Mouse (Mus musculus) MEL (cell line): ENCODE results near the gene Fgf11. TPM values are rescaled to one million over a fixed set of nuclear protein-coding genes. Genes with fewer than 3 reads are reported as not detected.
A peak's percentile ranks its signal among the peaks of the same experiment; 100 is the strongest.

Experiments used
- DNase-seq: peaks from one replicate; pipeline ENCODE4 v3.0.0; 2011; ENCODE audit warnings: low read depth, low spot score
- H3K27ac ChIP-seq: 2 replicates; pipeline ENCODE4 v1.5.1; 2012; ENCODE audit warnings: low read depth, mild to moderate bottlenecking, control low read depth, low read length, moderate library complexity; ENCODE audit not compliant: control insufficient read depth
- H3K27me3 ChIP-seq, 2 experiments: fragments of 150-350 bp in 1 of 2; sonication (generic) in 1 of 2; 2 replicates each; pipeline ENCODE4 v1.6.1; 2012; ENCODE audit warnings: low read length in 2 of 2, mild to moderate bottlenecking in 2 of 2, improper control_type of control experiment in 1 of 2, moderate library complexity in 1 of 2; ENCODE audit not compliant: insufficient read depth in 2 of 2, control insufficient read depth in 1 of 2
- H3K36me3 ChIP-seq, 2 experiments: 2 replicates each; pipeline ENCODE4 v1.6.1; 2012 to 2014; ENCODE audit warnings: low read length in 2 of 2, improper control_type of control experiment in 1 of 2, inconsistent platforms in 1 of 2, mild to moderate bottlenecking in 1 of 2; ENCODE audit not compliant: insufficient read depth in 2 of 2, control insufficient read depth in 1 of 2
- H3K4me1 ChIP-seq, 2 experiments: fragments of 150-350 bp in 1 of 2; sonication (generic) in 1 of 2; 2 replicates each; pipeline ENCODE4 v1.6.1; 2012; ENCODE audit warnings: low read length in 2 of 2, improper control_type of control experiment in 1 of 2, mild to moderate bottlenecking in 1 of 2; ENCODE audit not compliant: insufficient read depth in 2 of 2, control insufficient read depth in 1 of 2
- H3K4me3 ChIP-seq, 2 experiments: fragments of 150-350 bp in 1 of 2; sonication (generic) in 1 of 2; 2 replicates each; pipeline ENCODE4 v1.5.1; 2012; ENCODE audit warnings: low read depth in 2 of 2, low read length in 2 of 2, mild to moderate bottlenecking in 2 of 2, moderate library complexity in 2 of 2, control low read depth in 1 of 2, improper control_type of control experiment in 1 of 2; ENCODE audit not compliant: control insufficient read depth in 1 of 2, insufficient read depth in 1 of 2
- H3K79me2 ChIP-seq: 2 replicates; pipeline ENCODE4 v1.6.1; 2012; ENCODE audit warnings: mild to moderate bottlenecking, low read length, moderate library complexity; ENCODE audit not compliant: control insufficient read depth, poor library complexity, insufficient read depth
- H3K9ac ChIP-seq: 2 replicates; pipeline ENCODE4 v1.6.1; 2012; ENCODE audit warnings: low read depth, mild to moderate bottlenecking, control low read depth, low read length, moderate library complexity; ENCODE audit not compliant: control insufficient read depth, poor library complexity, severe bottlenecking
- H3K9me3 ChIP-seq: fragments of 150-350 bp; sonication (generic); replicated peaks from 2 replicates; pipeline ENCODE4 v1.6.1; 2012; ENCODE audit warnings: mild to moderate bottlenecking, low read length, improper control_type of control experiment, moderate library complexity; ENCODE audit not compliant: insufficient read depth
- BHLHE40 ChIP-seq: IDR thresholded peaks from 2 replicates; pipeline ENCODE4 v1.6.1; 2012; ENCODE audit warnings: low read depth, mild to moderate bottlenecking, inconsistent platforms, low read length, improper control_type of control experiment, borderline replicate concordance
- CHD1 ChIP-seq: IDR thresholded peaks from 2 replicates; pipeline ENCODE4 v1.6.1; 2012; ENCODE audit warnings: low read depth, mild to moderate bottlenecking, inconsistent platforms, low read length, improper control_type of control experiment
- CTCF ChIP-seq, 3 experiments: IDR thresholded peaks in 2 of 3; conservative IDR thresholded peaks in 1 of 3; 2 replicates each; pipeline ENCODE4 v1.5.1; 2011 to 2012; ENCODE audit warnings: low read length in 3 of 3, low read depth in 2 of 3, mild to moderate bottlenecking in 2 of 3, improper control_type of control experiment in 1 of 3, inconsistent platforms in 1 of 3, mixed read lengths in 1 of 3, moderate library complexity in 1 of 3; ENCODE audit not compliant: control insufficient read depth in 1 of 3, insufficient read depth in 1 of 3, poor library complexity in 1 of 3, severe bottlenecking in 1 of 3
- E2F4 ChIP-seq: IDR thresholded peaks from 2 replicates; pipeline ENCODE4 v1.6.1; 2011; ENCODE audit warnings: low read depth, low read length, improper control_type of control experiment, borderline replicate concordance
- ELF1 ChIP-seq: IDR thresholded peaks from 2 replicates; pipeline ENCODE4 v1.6.1; 2014; ENCODE audit warnings: low read depth, mild to moderate bottlenecking, inconsistent platforms, low read length, improper control_type of control experiment, moderate library complexity
- ETS1 ChIP-seq: IDR thresholded peaks from 2 replicates; pipeline ENCODE4 v1.6.1; 2012; ENCODE audit warnings: low read depth, mild to moderate bottlenecking, inconsistent platforms, low read length, improper control_type of control experiment, moderate library complexity
- GABPA ChIP-seq: IDR thresholded peaks from 2 replicates; pipeline ENCODE4 v1.6.1; 2012; ENCODE audit warnings: low read depth, mild to moderate bottlenecking, inconsistent platforms, low read length, improper control_type of control experiment, moderate library complexity
- GATA1 ChIP-seq: IDR thresholded peaks from 2 replicates; pipeline ENCODE4 v1.6.1; 2011; ENCODE audit warnings: low read depth, low read length, improper control_type of control experiment
- HCFC1 ChIP-seq: IDR thresholded peaks from 2 replicates; pipeline ENCODE4 v1.6.1; 2012; ENCODE audit warnings: low read depth, mild to moderate bottlenecking, inconsistent platforms, low read length, improper control_type of control experiment, moderate library complexity
- JUND ChIP-seq: IDR thresholded peaks from 2 replicates; pipeline ENCODE4 v1.6.1; 2011; ENCODE audit warnings: low read depth, mild to moderate bottlenecking, improper control_type of control experiment, low read length
- KAT2A ChIP-seq: conservative IDR thresholded peaks from 2 replicates; pipeline ENCODE4 v1.6.1; 2012; ENCODE audit warnings: low read depth, low read length, improper control_type of control experiment, inconsistent platforms
- MAFK ChIP-seq: IDR thresholded peaks from 2 replicates; pipeline ENCODE4 v1.6.1; 2011; ENCODE audit warnings: low read depth, mild to moderate bottlenecking, low read length, improper control_type of control experiment, borderline replicate concordance
- MAX ChIP-seq: IDR thresholded peaks from 2 replicates; pipeline ENCODE4 v1.6.1; 2011; ENCODE audit warnings: low read length, improper control_type of control experiment
- MAZ ChIP-seq: IDR thresholded peaks from 2 replicates; pipeline ENCODE4 v1.6.1; 2012; ENCODE audit warnings: low read depth, mild to moderate bottlenecking, inconsistent platforms, low read length, improper control_type of control experiment
- MEF2A ChIP-seq: IDR thresholded peaks from 2 replicates; pipeline ENCODE4 v1.6.1; 2014; ENCODE audit warnings: low read depth, mild to moderate bottlenecking, inconsistent platforms, low read length, improper control_type of control experiment; ENCODE audit not compliant: poor library complexity, insufficient replicate concordance, severe bottlenecking; ENCODE audit errors: extremely low read depth
- MXI1 ChIP-seq: IDR thresholded peaks from 2 replicates; pipeline ENCODE4 v1.6.1; 2011; ENCODE audit warnings: mild to moderate bottlenecking, low read depth, low read length, improper control_type of control experiment
- MYB ChIP-seq: IDR thresholded peaks from 2 replicates; pipeline ENCODE4 v1.6.1; 2011; ENCODE audit warnings: mild to moderate bottlenecking, low read depth, low read length, improper control_type of control experiment
- MYC ChIP-seq: IDR thresholded peaks from 2 replicates; pipeline ENCODE4 v1.6.1; 2011; ENCODE audit warnings: low read depth, mild to moderate bottlenecking, low read length, improper control_type of control experiment, moderate library complexity
- NRF1 ChIP-seq: IDR thresholded peaks from 2 replicates; pipeline ENCODE4 v1.6.1; 2014; ENCODE audit warnings: low read depth, mild to moderate bottlenecking, inconsistent platforms, low read length, improper control_type of control experiment, moderate library complexity; ENCODE audit not compliant: poor library complexity, insufficient read depth, severe bottlenecking
- POLR2AphosphoS2 ChIP-seq: IDR thresholded peaks from 2 replicates; pipeline ENCODE4 v1.6.1; 2011; ENCODE audit warnings: low read length, improper control_type of control experiment
- POLR2AphosphoS5 ChIP-seq: IDR thresholded peaks from 2 replicates; pipeline ENCODE4 v1.6.1; 2012; ENCODE audit warnings: low read depth, borderline replicate concordance, mild to moderate bottlenecking, inconsistent platforms, low read length, moderate library complexity, mixed read lengths
- RAD21 ChIP-seq: IDR thresholded peaks from 2 replicates; pipeline ENCODE4 v1.6.1; 2011; ENCODE audit warnings: mild to moderate bottlenecking, low read depth, low read length, improper control_type of control experiment
- RCOR1 ChIP-seq: IDR thresholded peaks from 2 replicates; pipeline ENCODE4 v1.6.1; 2012; ENCODE audit warnings: low read depth, mild to moderate bottlenecking, inconsistent platforms, low read length, improper control_type of control experiment
- SIN3A ChIP-seq: IDR thresholded peaks from 2 replicates; pipeline ENCODE4 v1.6.1; 2012; ENCODE audit warnings: low read length, improper control_type of control experiment, inconsistent platforms
- SMC3 ChIP-seq: IDR thresholded peaks from 2 replicates; pipeline ENCODE4 v1.6.1; 2011; ENCODE audit warnings: low read depth, low read length, improper control_type of control experiment
- TAL1 ChIP-seq: IDR thresholded peaks from 2 replicates; pipeline ENCODE4 v1.6.1; 2012; ENCODE audit warnings: mild to moderate bottlenecking, inconsistent platforms, low read length, moderate library complexity, mixed read lengths
- TBP ChIP-seq: IDR thresholded peaks from 2 replicates; pipeline ENCODE4 v1.8.0; 2011; ENCODE audit warnings: low read depth, low read length, improper control_type of control experiment
- UBTF ChIP-seq: IDR thresholded peaks from 2 replicates; pipeline ENCODE4 v1.6.1; 2012; ENCODE audit warnings: low read depth, mild to moderate bottlenecking, inconsistent platforms, low read length, improper control_type of control experiment, moderate library complexity, borderline replicate concordance; ENCODE audit not compliant: insufficient read depth
- USF1 ChIP-seq: IDR thresholded peaks from 2 replicates; pipeline ENCODE4 v1.6.1; 2014; ENCODE audit warnings: low read depth, mild to moderate bottlenecking, inconsistent platforms, low read length, improper control_type of control experiment, moderate library complexity
- USF2 ChIP-seq, 2 experiments: IDR thresholded peaks; 2 replicates each; pipeline ENCODE4 v1.6.1; 2011 to 2012; ENCODE audit warnings: improper control_type of control experiment in 2 of 2, low read length in 2 of 2, borderline replicate concordance in 1 of 2, inconsistent platforms in 1 of 2, low read depth in 1 of 2, mild to moderate bottlenecking in 1 of 2; ENCODE audit not compliant: insufficient read depth in 1 of 2
- ZC3H11A ChIP-seq: IDR thresholded peaks from 2 replicates; pipeline ENCODE4 v1.6.1; 2012; ENCODE audit warnings: low read depth, mild to moderate bottlenecking, inconsistent platforms, low read length, improper control_type of control experiment
- ZKSCAN1 ChIP-seq: IDR thresholded peaks from 2 replicates; pipeline ENCODE4 v1.6.1; 2012; ENCODE audit warnings: low read depth, mild to moderate bottlenecking, inconsistent platforms, low read length, improper control_type of control experiment, moderate library complexity
- ZMIZ1 ChIP-seq: IDR thresholded peaks from 2 replicates; pipeline ENCODE4 v1.6.1; 2012; ENCODE audit warnings: low read depth, mild to moderate bottlenecking, inconsistent platforms, low read length, improper control_type of control experiment, moderate library complexity
- ZNF384 ChIP-seq: IDR thresholded peaks from 2 replicates; pipeline ENCODE4 v1.6.1; 2012; ENCODE audit warnings: low read depth, mild to moderate bottlenecking, inconsistent platforms, low read length, improper control_type of control experiment
- polyA plus RNA-seq, 2 experiments: library from polyadenylated mRNA; stranded (reverse) in 1 of 2; unstranded in 1 of 2; fragments of >175 nt in 1 of 2; fragments of >200 nt in 1 of 2; gene quantifications; 2 replicates each; pipeline versions ENCODE4 v1.2.1 to v1.2.4; 2012; ENCODE audit warnings: low replicate concordance in 2 of 2, low read depth in 1 of 2; ENCODE audit not compliant: insufficient read length in 2 of 2, insufficient read depth in 1 of 2, missing spikeins in 1 of 2
- total RNA-seq: library from RNA; depleted of rRNA; stranded (reverse); fragments of 300-350 nt; gene quantifications from 2 replicates; pipeline ENCODE4 v1.2.3, GENCODE M21; 2012

Fgf11 gene
- total and polyA plus RNA-seq, 3 experiments: 5.1 to 26.8 TPM; not detected in 1

GRCm38 (mm10) chr11:69837952-69838713, 36.5 kb upstream of the Fgf11 start, which contains the start of gene Tmem256:
Tmem256 (plus strand) TSS chr11:69838514.
- H3K27me3 ChIP-seq: no peaks in the 10 kb centered on the region; a peak in 1 of 4 replicates
- peak; percentile 100 for DNase-seq
- H3K9ac ChIP-seq: peak within 1 kb of the TSS; percentile 86
- peaks cover 10 to 23% of the 10 kb centered on the region in 2 experiments for H3K4me1 ChIP-seq
- no peaks in the 10 kb centered on the region for H3K9me3 ChIP-seq
- H3K79me2 ChIP-seq: peaks cover 1% of the 10 kb centered on the region; the same call in 1 of the 2 replicates
- peaks cover 0 to 12% of the 10 kb centered on the region in 2 experiments; a peak in 2 of 4 replicates for H3K36me3 ChIP-seq
- H3K27ac ChIP-seq: peak within 1 kb of the TSS; percentile 40
- H3K4me3 ChIP-seq: peak within 1 kb of the TSS; percentile 84 to 97
- no peak for TF ChIP-seq MEF2A
- TF ChIP-seq RCOR1: no peak
- TF ChIP-seq CHD1: no peak
- TF ChIP-seq MAZ: peak; percentile 66
- TF ChIP-seq RAD21: no peak
- no peak for TF ChIP-seq MYB
- 0 out of 2 replicates have a peak, but pooled peaks have one; percentile 63 for TF ChIP-seq MYC
- TF ChIP-seq KAT2A: no peak; the same call in 1 of the 2 replicates
- no peak for TF ChIP-seq USF2 (IDR thresholded peaks at IDR 0.05; ENCODE audit: borderline replicate concordance in 1 of 2, insufficient read depth in 1 of 2, low read depth in 1 of 2, low read length in 2 of 2)
- TF ChIP-seq MAX: peak; percentile 61; the same call in 1 of the 2 replicates
- peak; percentile 88 for TF ChIP-seq HCFC1
- TF ChIP-seq MXI1: peak; percentile 59
- TF ChIP-seq ETS1: 0 out of 2 replicates have a peak, but pooled peaks have one; percentile 45
- no peak for TF ChIP-seq ZC3H11A
- no peak for TF ChIP-seq POLR2AphosphoS5
- no peak for TF ChIP-seq UBTF
- TF ChIP-seq SMC3: no peak
- TF ChIP-seq E2F4: 0 out of 2 replicates have a peak, but pooled peaks have one; percentile 4
- TF ChIP-seq MAFK: no peak
- peak; percentile 25; the same call in 1 of the 2 replicates for TF ChIP-seq NRF1
- no peak for TF ChIP-seq ZMIZ1
- TF ChIP-seq ELF1: peak; percentile 57; the same call in 1 of the 2 replicates
- no peak for TF ChIP-seq ZNF384
- TF ChIP-seq POLR2AphosphoS2: peak; percentile 56; the same call in 1 of the 2 replicates
- TF ChIP-seq CTCF (IDR thresholded peaks at IDR 0.05 in 2 of 3, conservative IDR thresholded peaks at IDR 0.05 in 1 of 3; ENCODE audit: control insufficient read depth in 1 of 3, insufficient read depth in 1 of 3, low read depth in 2 of 3, low read length in 3 of 3, poor library complexity in 1 of 3, severe bottlenecking in 1 of 3): no peak
- TF ChIP-seq GABPA: peak; percentile 90; the same call in 1 of the 2 replicates
- TF ChIP-seq USF1: peak; percentile 78
- TF ChIP-seq BHLHE40: peak; percentile 76; the same call in 1 of the 2 replicates
- peak; percentile 69; the same call in 1 of the 2 replicates for TF ChIP-seq TBP
- TF ChIP-seq SIN3A: peak; percentile 79
- no peak for TF ChIP-seq GATA1
- no peak for TF ChIP-seq ZKSCAN1
- TF ChIP-seq JUND: no peak
- TF ChIP-seq TAL1: no peak
